Mouse (Mus musculus) monocyte, adult 5-6 weeks (primary cell): ENCODE data around the gene Mrps36. TPM values are rescaled to one million over a fixed set of nuclear protein-coding genes. Genes with fewer than 3 reads are reported as not detected.
A peak's percentile ranks its signal among the peaks of the same experiment; 100 is the strongest.
"Not testable (repeated sequence)": the region's sequence is repeated elsewhere in the genome, so short reads cannot be mapped to it uniquely, and the experiment has no call there.

ENCODE experiments used
- ATAC-seq: fragments of 153-309, 156-312 bp; replicated peaks from 2 replicates; pipeline ENCODE4 v1.8.0; 2017; ENCODE audit warnings: mild to moderate bottlenecking; ENCODE audit not compliant: low TSS enrichment, insufficient number of reproducible peaks, severe bottlenecking, poor library complexity, low FRiP score
- total RNA-seq: library from RNA; stranded (forward); fragments of 200-1000, 200-491, 200-594 nt; gene quantifications from 3 replicates; pipeline ENCODE4 v1.2.3, GENCODE M21; 2017

The Mrps36 gene
- 24.7 to 40.9 TPM (median 39.2 TPM) in 3 replicates for total RNA-seq

- peak; percentile 94 for ATAC-seq
Observed at GRCm38 (mm10) chr13:100744036-100744744, at the start of gene Mrps36. Gene Mrps36, minus strand, starts transcription at chr13:100744659.

GRCm38 (mm10) chr13:100789083-100789482, 44.6 kb upstream of the Mrps36 start:
- ATAC-seq: no peak

GRCm38 (mm10) chr13:100788057-100788456, 43.6 kb upstream of the Mrps36 start:
- ATAC-seq: not testable (repeated sequence)

- ATAC-seq: no peak
Observed at GRCm38 (mm10) chr13:100787316-100788010, 43.0 kb upstream of the Mrps36 start.

- peak; percentile 96 for ATAC-seq
Observed at GRCm38 (mm10) chr13:100786414-100786867, 42.0 kb upstream of the Mrps36 start, which contains the start of gene Ccnb1. Gene Ccnb1, minus strand, starts transcription at chr13:100786570.

DNA sequence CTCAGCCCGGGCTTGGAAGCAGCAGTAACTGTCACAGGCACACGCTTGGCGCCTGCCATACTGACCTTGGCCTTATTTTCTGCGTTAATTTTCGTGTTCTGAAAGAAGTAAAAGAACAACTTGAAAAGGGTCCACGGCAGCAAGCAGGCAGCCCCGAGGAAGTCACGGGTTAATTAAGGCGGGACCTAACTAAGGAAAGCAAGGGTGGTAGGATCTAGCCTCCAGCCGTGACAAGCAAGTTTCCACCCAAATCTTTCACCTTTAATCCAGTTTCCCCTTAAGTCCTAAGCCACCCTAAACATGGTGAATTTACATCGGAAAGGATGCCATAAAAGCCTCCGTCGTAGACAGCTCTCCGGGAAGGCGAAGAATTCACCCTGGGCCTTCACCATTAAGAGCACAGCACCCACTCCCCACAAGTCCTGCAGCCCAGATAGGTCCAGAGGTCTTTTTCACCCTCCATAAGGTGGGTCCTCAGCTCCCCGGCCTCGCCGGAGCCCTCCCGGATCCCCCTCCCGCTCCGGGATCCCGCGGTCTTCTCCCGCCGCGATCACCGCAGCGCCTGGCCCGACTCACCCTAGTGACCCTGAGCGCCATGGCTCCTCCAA, 41.5 kb upstream of the Mrps36 start:
- 0 out of 2 replicates have a peak, but pooled peaks have one; percentile 14 for ATAC-seq

GRCm38 (mm10) chr13:100777491-100777890, 33.0 kb upstream of the Mrps36 start:
- ATAC-seq: no peak

DNA sequence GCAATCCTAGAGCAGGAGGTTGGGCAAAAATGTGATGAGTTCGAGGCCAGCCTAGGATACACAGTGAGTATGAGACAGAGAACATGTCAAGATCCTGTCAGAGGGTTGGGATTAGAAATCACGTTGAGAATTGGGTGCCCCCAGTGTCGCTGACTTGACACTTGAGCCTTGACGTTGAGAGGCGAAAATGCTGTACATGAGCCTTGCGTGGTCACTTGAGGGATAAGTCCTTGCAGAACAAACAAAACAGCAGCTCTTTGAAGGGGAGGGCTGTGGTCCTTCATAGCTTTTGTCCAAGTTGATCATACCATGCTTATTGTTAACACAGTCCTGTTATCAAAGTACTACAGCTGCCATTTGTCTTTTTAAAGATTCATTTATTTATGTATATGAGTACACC, 32.3 kb upstream of the Mrps36 start:
- no peak for ATAC-seq

DNA sequence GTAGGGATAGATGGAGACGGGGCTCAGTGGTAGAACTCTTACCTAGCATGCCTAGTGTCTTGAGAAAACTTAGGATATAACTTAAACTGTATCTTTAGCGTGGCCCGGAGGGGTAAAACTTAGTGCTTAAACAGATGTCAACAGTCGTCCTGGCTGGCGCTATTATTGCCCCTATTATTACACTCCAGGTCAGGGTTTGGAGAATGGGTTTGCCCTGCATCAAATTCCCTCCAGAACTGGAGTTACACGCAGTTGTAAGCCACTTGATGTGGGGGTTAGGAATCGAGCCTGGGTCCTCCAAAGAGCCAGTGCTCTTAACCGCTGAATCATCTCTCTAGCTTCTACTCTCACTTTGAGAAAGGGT, 31.6 kb upstream of the Mrps36 start:
- no peak for ATAC-seq

GRCm38 (mm10) chr13:100775252-100776055, 31.0 kb upstream of the Mrps36 start, which contains the start of gene Cenph:
Gene Cenph, minus strand, starts transcription at chr13:100775899.
- ATAC-seq: peak; percentile 96

DNA sequence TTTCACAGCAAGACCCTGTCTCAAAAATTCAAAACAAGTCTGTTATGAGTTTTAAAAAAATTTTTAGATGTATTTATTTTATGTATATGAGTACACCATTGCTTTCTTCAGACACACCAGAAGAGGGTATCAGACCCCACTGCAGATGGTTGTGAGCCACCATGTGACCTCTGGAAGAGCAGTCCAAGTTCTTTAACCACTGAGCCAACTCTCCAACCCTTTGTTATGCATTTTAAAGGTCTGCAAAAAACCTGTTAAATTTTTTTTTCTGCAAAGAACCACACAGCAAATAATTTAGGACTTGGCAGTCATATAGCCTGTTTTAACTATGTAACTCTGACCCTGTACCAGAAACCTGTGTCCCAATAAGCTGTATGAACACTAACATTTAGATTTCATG, 30.2 kb upstream of the Mrps36 start:
- ATAC-seq: no peak

DNA sequence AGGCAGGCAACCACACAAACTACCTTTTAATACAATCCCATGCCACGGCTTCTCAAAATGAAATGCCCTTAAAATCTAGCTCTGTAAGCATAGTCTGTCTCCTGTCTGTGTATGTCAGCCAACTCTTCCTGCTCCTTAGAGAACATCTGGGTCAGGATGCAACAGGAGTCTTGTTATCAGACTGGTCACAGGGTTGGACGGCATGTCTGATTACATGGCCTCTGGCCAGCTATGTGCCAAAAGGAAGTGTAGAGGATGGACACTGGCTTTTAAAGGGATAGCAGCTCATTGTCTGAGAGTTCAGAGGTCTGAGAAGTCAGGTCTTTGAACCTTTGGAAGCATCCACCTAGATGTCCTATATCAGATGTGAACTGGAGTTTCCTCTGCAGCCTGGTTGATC, 10.9 kb upstream of the Mrps36 start:
- no peak for ATAC-seq

GRCm38 (mm10) chr13:100754186-100754585, 9.7 kb upstream of the Mrps36 start:
- ATAC-seq: no peak

DNA sequence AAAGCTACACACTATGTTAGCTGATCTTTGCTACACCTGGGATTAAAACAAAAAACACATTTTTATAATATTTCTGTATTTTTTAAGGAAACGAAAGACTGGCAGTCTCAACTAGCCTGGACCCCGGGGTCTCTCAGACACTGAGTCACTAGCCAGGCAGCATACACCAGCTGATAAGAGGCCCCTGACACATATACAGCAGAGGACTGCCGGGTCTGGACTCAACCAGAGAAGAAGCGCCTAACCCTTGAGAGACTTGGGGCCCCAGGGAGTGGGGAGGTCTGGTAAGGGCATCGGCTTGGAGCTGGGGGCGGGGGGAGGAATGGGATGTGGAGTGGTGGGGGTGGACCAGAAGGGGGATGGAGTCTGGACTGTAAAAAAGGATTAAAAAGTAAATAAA, 8.6 kb upstream of the Mrps36 start:
- ATAC-seq: no peak

DNA sequence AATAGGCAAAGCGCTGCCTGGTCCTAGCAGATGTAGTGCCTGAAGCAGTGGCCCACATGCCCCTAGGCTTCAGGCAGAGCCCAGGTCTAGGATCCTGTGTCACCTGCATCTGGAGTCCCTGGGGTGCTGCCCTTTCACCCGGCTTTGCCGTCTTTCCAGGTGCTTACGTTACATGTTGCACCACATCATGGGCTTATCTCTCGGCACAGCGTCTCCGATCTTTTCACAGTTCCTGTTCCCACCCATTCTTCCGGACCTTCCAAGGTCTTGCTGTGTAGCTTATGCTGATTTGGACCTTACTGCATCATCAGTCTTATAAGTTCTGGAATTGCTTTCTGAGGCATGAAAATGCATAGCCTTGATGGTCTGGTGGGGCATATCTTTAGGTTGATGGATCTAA, 8.1 kb upstream of the Mrps36 start:
- ATAC-seq: no peak

- no peak for ATAC-seq
Observed at GRCm38 (mm10) chr13:100751402-100751801, 6.9 kb upstream of the Mrps36 start.

- no peak for ATAC-seq
Observed at GRCm38 (mm10) chr13:100750799-100751198, 6.3 kb upstream of the Mrps36 start.

- no peak for ATAC-seq
Observed at GRCm38 (mm10) chr13:100748638-100749037, 4.2 kb upstream of the Mrps36 start.

- ATAC-seq: no peak
Observed at GRCm38 (mm10) chr13:100746090-100746489, 1.6 kb upstream of the Mrps36 start.
